Mouse (Mus musculus) liver, postnatal 0 days (tissue): Measurements from ENCODE around the gene Atrn. TPM values are rescaled to one million over a fixed set of nuclear protein-coding genes. Genes with fewer than 3 reads are reported as not detected.

Source experiments
- ATAC-seq: fragments of 200-750 bp; cut with Nextera tagmentation; 2 replicates; pipeline ENCODE4 v1.8.0; 2017; ENCODE audit warnings: mild to moderate bottlenecking, moderate library complexity
- DNase-seq: peaks from one replicate; pipeline ENCODE4 v3.0.0-alpha.2; 2016
- H3K27ac ChIP-seq: fragments of 300-500 bp; sonication (generic); 2 replicates; pipeline ENCODE4 v1.5.1; 2014; ENCODE audit warnings: antibody characterized with exemption, moderate library complexity, mild to moderate bottlenecking, low read depth
- H3K27me3 ChIP-seq: fragments of 300-500 bp; sonication (generic); 2 replicates; pipeline ENCODE4 v1.6.1; 2014; ENCODE audit warnings: low read length, control low read depth, mixed read lengths; ENCODE audit not compliant: insufficient read depth
- H3K36me3 ChIP-seq: fragments of 300-500 bp; sonication (generic); replicated peaks from 2 replicates; pipeline ENCODE4 v1.6.1; 2014; ENCODE audit warnings: mild to moderate bottlenecking, control low read depth, low read length, moderate library complexity, mixed read lengths; ENCODE audit not compliant: insufficient read depth
- H3K4me1 ChIP-seq: fragments of 300-500 bp; sonication (generic); 2 replicates; pipeline ENCODE4 v1.6.1; 2014; ENCODE audit warnings: antibody characterized with exemption, mild to moderate bottlenecking, control low read depth; ENCODE audit not compliant: insufficient read depth
- H3K4me2 ChIP-seq: fragments of 300-500 bp; sonication (generic); 2 replicates; pipeline ENCODE4 v1.6.1; 2014; ENCODE audit warnings: low read depth, mild to moderate bottlenecking, low read length, moderate library complexity, mixed read lengths
- H3K4me3 ChIP-seq: fragments of 300-500 bp; sonication (generic); 2 replicates; pipeline ENCODE4 v1.5.1; 2014; ENCODE audit warnings: low read depth, low read length
- H3K9ac ChIP-seq: fragments of 300-500 bp; sonication (generic); replicated peaks from 2 replicates; pipeline ENCODE4 v1.6.1; 2014; ENCODE audit warnings: mild to moderate bottlenecking, moderate library complexity
- H3K9me3 ChIP-seq: fragments of 300-500 bp; sonication (generic); 2 replicates; pipeline ENCODE4 v1.6.1; 2016; ENCODE audit warnings: mild to moderate bottlenecking, control low read depth, low read length, mixed read lengths
- CTCF ChIP-seq: sonication (generic); IDR thresholded peaks from 2 replicates; pipeline ENCODE4 v1.5.1; 2016; ENCODE audit warnings: antibody characterized with exemption, low read depth
- EP300 ChIP-seq: IDR thresholded peaks from 2 replicates; pipeline ENCODE4 v1.6.1; 2016; ENCODE audit warnings: antibody characterized with exemption, low read depth, mild to moderate bottlenecking
- WGBS: fragments of 180-500 bp; shearing (Covaris S2); extraction: QIAGEN DNeasy Blood & Tissue Kit; methylation state at CpG from one replicate; pipeline ENCODE4 v1.1.7; 2014; ENCODE audit not compliant: insufficient replicate concordance; 5-methylcytosine and 5-hydroxymethylcytosine counted together
- polyA plus RNA-seq: library from polyadenylated mRNA; unstranded; fragments of >200 nt; fragmentation: Nextera tagmentation; extraction: Ambion mirVana; gene quantifications from 2 replicates; pipeline ENCODE4 v1.2.1, GENCODE M21; 2015

The Atrn gene
- polyA plus RNA-seq, 1 experiment from 2014 or later = 6.3 TPM

DNA sequence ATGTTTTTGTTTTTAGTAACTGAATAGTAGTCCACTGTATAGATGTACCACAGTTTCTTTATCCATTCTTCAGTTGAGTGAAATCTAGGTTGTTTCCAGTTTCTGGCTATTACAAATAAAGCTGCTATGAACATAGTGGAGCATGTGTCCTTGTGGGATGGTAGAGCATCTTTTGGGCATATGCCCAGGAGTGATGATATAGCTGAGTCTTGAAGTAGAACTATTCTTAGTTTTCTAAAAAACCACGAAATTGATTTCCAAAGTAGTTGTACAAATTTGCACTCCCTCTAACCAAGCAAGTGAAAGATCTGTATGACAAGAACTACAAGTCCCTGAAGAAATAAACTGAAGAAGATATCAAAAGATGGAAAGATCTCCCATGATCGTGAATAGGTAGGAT is 86.5 kb downstream of the Atrn start:
- Histone ChIP-seq H3K27me3 (no peaks in the 10 kb centered on the region), H3K4me2 (no peak overlapping the region), H3K9ac (no peak overlapping the region), H3K4me3 (no peak overlapping the region), H3K4me1 (no peaks in the 10 kb centered on the region), H3K9me3 (no peaks in the 10 kb centered on the region), H3K36me3 (peaks cover 27% of the 10 kb centered on the region), H3K27ac (no peak overlapping the region)
- WGBS = 87% methylated on average over 2 of the region's 2 CpGs
- DNase-seq (no peak), ATAC-seq (no peak)
- TF ChIP-seq EP300 = no peak
- TF ChIP-seq CTCF = no peak

DNA sequence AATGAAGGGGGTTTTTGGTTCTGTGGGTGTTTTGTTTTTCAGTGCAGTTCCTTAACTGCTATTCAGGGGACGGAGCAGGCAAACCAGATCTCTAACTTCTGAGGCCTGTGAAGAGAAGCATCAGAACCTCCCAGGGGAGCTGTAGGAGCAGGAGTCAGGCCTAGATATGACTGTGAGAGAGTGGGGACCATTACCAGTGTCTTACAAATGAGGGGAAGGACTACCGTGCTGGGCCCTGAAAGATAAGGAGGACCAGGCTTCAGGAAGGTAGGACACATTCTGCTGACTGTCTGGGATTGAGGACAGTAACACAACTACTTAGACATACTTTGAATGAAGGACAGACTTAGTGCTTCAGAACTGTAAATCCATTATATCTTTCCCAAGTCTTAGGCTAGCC is 102.8 kb downstream of the Atrn start:
- Histone ChIP-seq H3K9me3 (no peaks in the 10 kb centered on the region), H3K9ac (no peak overlapping the region), H3K4me3 (no peak overlapping the region), H3K27me3 (no peaks in the 10 kb centered on the region), H3K4me1 (no peaks in the 10 kb centered on the region), H3K4me2 (no peak overlapping the region), H3K27ac (no peak overlapping the region), H3K36me3 (peaks cover 42% of the 10 kb centered on the region)
- no peak for DNase-seq
- 69% methylated on average over 2 of the region's 2 CpGs for WGBS
- TF ChIP-seq EP300 = no peak
- TF ChIP-seq CTCF = no peak
- ATAC-seq = no peak

DNA sequence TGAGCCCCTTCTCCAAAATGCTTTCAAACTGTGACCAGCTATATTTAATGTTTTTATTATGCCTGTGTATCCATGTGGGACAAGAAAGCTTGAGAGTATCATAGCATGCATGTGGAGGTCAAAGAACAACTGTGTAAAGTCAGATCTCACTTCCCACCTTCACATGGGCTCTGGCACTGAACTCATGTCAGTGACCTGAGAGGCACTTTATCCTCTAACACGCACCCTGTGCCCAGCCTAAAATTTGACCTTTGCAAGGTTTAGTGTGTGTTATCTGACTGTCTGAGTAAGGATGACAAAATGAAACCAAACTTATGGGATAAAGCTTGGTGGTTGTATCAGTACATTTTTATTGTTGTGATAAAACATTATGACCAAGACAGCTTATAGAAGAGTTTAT is 104.3 kb downstream of the Atrn start:
- H3K4me1 ChIP-seq = no peaks in the 10 kb centered on the region
- H3K27ac ChIP-seq = no peak overlapping the region
- no peaks in the 10 kb centered on the region for H3K27me3 ChIP-seq
- no peak overlapping the region for H3K9ac ChIP-seq
- DNase-seq (no peak), ATAC-seq (no peak)
- WGBS = 78% methylated on average over 1 of the region's 1 CpGs
- no peaks in the 10 kb centered on the region for H3K9me3 ChIP-seq
- H3K4me3 ChIP-seq = no peak overlapping the region
- TF ChIP-seq EP300 = no peak
- no peak for TF ChIP-seq CTCF
- no peak overlapping the region for H3K4me2 ChIP-seq
- H3K36me3 ChIP-seq = peaks cover 46% of the 10 kb centered on the region

DNA sequence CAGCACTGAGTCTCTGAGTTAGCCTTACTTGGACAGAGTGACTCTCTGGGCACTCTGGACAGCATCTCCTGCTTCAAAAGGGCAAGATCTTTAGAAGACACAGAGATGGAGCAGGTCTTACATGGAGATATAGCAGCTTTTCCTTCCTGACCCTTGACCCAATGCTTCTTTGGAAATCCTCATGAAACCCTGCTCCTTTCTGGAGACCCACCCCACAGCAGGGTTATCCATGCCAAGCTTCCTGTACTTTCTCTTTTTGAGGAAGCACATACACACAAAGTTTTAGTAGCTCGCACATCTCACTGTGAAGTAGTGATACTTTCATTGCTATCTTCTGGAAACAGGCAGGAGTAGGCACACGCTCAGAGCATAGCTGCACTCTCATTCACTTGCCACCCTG is 118.9 kb downstream of the Atrn start:
- no peaks in the 10 kb centered on the region for H3K9me3 ChIP-seq
- peaks cover 32% of the 10 kb centered on the region for H3K36me3 ChIP-seq
- no peaks in the 10 kb centered on the region for H3K27me3 ChIP-seq
- no peak overlapping the region for H3K4me3 ChIP-seq
- H3K27ac ChIP-seq = no peak overlapping the region
- no peak for DNase-seq
- TF ChIP-seq CTCF (no peak), EP300 (no peak)
- 79% methylated on average over 2 of the region's 2 CpGs for WGBS
- no peak for ATAC-seq
- no peak overlapping the region for H3K9ac ChIP-seq
- no peak overlapping the region for H3K4me2 ChIP-seq
- peaks cover 13% of the 10 kb centered on the region for H3K4me1 ChIP-seq

DNA sequence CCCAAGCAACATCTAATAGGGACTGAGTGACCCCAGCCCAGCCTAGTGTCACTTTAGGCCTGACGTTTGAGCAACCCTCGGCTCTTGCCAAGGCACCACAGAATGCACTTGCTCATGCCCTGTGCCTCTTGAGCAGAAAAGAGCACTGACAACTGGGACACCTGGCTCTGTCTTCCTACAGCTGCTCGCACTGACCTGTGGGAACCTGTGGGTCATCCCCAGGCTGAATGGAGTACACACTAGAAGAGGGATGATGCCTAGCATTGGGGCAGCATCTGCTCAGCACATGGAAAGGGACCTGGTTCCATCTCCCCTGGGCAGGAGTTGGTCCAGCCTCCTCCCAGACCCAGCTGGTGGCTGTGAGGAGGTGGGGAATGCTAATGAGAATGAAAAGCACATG is 120.6 kb downstream of the Atrn start:
- Histone ChIP-seq H3K4me3 (no peak overlapping the region), H3K27ac (no peak overlapping the region), H3K4me2 (no peak overlapping the region), H3K9ac (no peak overlapping the region), H3K27me3 (no peaks in the 10 kb centered on the region), H3K4me1 (peaks cover 19% of the 10 kb centered on the region), H3K9me3 (no peaks in the 10 kb centered on the region), H3K36me3 (peaks cover 19% of the 10 kb centered on the region)
- ATAC-seq (no peak), DNase-seq (no peak)
- 91% methylated on average over 3 of the region's 3 CpGs for WGBS
- TF ChIP-seq CTCF (no peak), EP300 (no peak)

DNA sequence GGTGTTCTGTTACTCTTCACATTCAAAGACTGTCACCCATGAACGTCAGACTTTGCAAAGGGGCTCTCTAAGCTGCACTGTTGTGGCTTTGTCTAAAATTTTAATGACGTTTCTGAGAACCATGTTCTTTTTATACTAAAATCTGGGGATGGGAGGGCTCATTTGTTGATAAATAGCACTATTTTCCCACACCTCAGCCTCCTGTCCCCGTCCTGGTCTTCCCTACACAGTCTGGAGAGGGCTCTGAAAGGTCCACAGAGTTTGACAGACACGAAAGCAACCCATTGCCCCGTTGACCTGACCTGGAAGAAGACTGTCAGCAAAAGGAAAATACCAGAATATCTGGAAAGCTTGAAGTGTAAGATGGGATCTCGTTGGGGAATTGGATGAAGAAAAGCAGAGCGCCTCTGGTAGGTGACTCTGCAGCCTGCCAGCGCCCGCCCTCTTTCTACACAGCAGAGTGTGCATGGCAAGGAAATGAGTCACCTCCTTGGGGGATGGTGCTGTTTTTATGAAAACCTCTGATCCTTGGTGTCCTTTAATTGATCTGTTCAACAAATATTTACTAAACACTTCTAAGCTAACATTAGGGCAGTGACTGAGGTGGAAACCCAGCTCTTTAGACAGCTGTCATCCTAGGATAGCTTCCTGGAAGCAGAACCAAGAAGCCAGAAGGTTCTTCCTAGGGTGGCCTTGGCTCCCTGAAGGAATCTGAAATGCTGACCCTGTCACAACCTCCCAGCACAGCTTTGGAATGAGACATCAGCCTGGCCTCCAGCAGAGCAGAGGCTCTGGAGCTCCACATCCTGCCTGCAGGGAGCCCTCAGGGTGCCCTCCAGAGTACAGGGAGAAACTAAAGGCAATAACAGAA is 123.0 kb downstream of the Atrn start:
- Histone ChIP-seq H3K9me3 (peaks cover 4% of the 10 kb centered on the region), H3K4me3 (no peak overlapping the region), H3K4me2 (no peak overlapping the region), H3K36me3 (peaks cover 15% of the 10 kb centered on the region; the same call in 1 of the 2 replicates), H3K27me3 (no peaks in the 10 kb centered on the region), H3K27ac (peak overlapping the region; percentile 71), H3K9ac (no peak overlapping the region), H3K4me1 (peaks cover 19% of the 10 kb centered on the region)
- TF ChIP-seq CTCF (no peak), EP300 (no peak)
- peak; percentile 42 for DNase-seq
- WGBS = 43% methylated on average over 9 of the region's 9 CpGs
- ATAC-seq = peak; percentile 80
